Mouse (Mus musculus): ENCODE measurements around the gene Vwa1. TPM values are rescaled to one million over a fixed set of nuclear protein-coding genes. Genes with fewer than 3 reads are reported as not detected.
"Not testable (repeated sequence)": the region's sequence is repeated elsewhere in the genome, so short reads cannot be mapped to it uniquely, and the experiment has no call there.

The Vwa1 gene
- polyA plus RNA-seq, 1 experiment from 2014 or later = 8.7 TPM

DNA sequence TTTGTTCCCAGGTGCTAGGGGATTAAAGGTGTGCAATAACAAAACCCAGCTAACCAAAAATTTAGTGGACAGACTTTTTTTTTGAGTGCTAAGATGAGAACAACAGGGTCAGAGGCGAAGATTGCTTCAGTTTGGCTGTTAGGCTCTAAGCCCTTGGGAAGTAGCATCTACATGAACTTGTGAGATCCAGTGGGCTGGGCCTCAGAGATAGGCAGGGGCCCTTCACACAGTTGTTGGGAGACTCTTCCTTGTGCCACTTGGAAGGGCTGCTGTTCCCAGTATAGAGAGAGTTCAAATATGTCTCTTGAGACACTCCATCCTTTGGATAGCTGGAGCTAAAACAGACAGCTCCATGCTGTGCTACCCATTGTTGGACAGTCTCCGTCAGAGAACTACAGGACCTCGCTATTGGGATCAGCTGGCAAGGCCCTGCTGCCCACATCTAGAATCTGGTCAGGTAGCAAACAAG, 15.6 kb upstream of the Vwa1 start, which contains the start of gene Ankrd65:
TSS of gene Ankrd65 (plus strand) at position 419 of the 469 bp plus-strand sequence.
- no peaks in the 10 kb centered on the region; the same call in 1 of the 2 replicates for H3K27me3 ChIP-seq (ENCODE audit: insufficient read depth, low read length)
- H3K27ac ChIP-seq (ENCODE audit: low read depth) = no peak within 1 kb of the TSS
- no peaks in the 10 kb centered on the region for H3K4me1 ChIP-seq (ENCODE audit: insufficient read depth)
- H3K36me3 ChIP-seq (ENCODE audit: insufficient read depth) = no peaks in the 10 kb centered on the region
- H3K9me3 ChIP-seq (ENCODE audit: low read depth, low read length) = no peaks in the 10 kb centered on the region
- ATAC-seq (ENCODE audit: insufficient read depth) = no peak
- no peak within 1 kb of the TSS for H3K4me2 ChIP-seq
- 85% methylated on average over 3 of the region's 3 CpGs for WGBS
- H3K9ac ChIP-seq = 0 out of 2 replicates have a peak within 1 kb of the TSS, but pooled peaks have one; percentile 6
- DNase-seq = no peak
- H3K4me3 ChIP-seq (ENCODE audit: low read depth, low read length) = no peak within 1 kb of the TSS
- no peak for TF ChIP-seq CTCF (IDR thresholded peaks at IDR 0.05; ENCODE audit: low read depth)

DNA sequence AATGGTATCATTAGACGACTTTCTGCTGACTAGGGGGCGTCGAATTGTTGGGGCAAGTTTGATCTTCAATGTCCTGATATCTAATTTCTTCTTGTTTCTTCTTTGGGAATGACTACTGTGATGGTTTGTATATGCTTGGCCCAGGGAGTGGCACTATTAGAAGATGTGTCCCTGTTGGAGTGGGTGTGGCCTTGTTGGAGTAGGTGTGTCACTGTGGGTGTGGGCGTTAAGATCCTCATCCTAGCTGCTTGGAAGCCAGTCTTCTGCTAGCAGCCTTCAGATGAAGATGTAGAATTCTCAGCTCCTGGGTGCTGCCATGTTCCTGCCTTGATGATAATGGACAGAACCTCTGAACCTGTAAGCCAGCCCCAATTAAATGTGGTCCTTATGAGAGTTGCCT, 14.3 kb upstream of the Vwa1 start:
- H3K27ac ChIP-seq (ENCODE audit: low read depth); H3K27me3 ChIP-seq (ENCODE audit: insufficient read depth, low read length); H3K4me1 ChIP-seq (ENCODE audit: insufficient read depth); H3K9ac ChIP-seq; H3K9me3 ChIP-seq (ENCODE audit: low read depth, low read length); H3K4me2 ChIP-seq; H3K4me3 ChIP-seq (ENCODE audit: low read depth, low read length); H3K36me3 ChIP-seq (ENCODE audit: insufficient read depth); DNase-seq; ATAC-seq (ENCODE audit: insufficient read depth): not testable (repeated sequence)
- WGBS = 69% methylated on average over 4 of the region's 4 CpGs

DNA sequence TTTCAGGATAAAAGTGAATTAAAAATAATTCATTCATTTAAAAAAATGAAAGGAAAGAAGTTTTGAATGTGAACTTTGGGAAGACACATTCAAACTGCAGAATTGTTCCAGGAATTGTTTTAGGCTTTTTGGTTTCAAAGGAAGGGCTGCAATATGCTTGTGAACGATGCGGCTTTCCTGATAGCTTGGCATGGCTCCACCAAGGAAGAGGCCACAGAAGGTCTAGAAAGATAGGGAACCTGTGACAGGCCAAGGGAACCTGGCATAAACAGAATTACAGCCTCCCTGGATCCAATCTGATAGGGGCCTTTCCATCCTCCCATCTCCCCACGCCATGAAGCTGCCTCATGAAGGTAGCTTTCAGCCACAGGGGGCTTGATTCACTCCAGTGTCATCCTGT, 13.8 kb upstream of the Vwa1 start:
- no peaks in the 10 kb centered on the region for H3K36me3 ChIP-seq (ENCODE audit: insufficient read depth)
- ATAC-seq (ENCODE audit: insufficient read depth) = no peak
- H3K4me3 ChIP-seq (ENCODE audit: low read depth, low read length) = no peak overlapping the region
- no peak overlapping the region for H3K9ac ChIP-seq
- 63% methylated on average over 3 of the region's 3 CpGs for WGBS
- no peak for TF ChIP-seq CTCF (IDR thresholded peaks at IDR 0.05; ENCODE audit: low read depth)
- H3K4me1 ChIP-seq (ENCODE audit: insufficient read depth) = 0 out of 2 replicates have a peak, but pooled peaks cover 3% of the 10 kb centered on the region
- no peaks in the 10 kb centered on the region; the same call in 1 of the 2 replicates for H3K27me3 ChIP-seq (ENCODE audit: insufficient read depth, low read length)
- H3K9me3 ChIP-seq (ENCODE audit: low read depth, low read length) = no peaks in the 10 kb centered on the region
- DNase-seq = no peak
- H3K27ac ChIP-seq (ENCODE audit: low read depth) = no peak overlapping the region
- no peak overlapping the region for H3K4me2 ChIP-seq

DNA sequence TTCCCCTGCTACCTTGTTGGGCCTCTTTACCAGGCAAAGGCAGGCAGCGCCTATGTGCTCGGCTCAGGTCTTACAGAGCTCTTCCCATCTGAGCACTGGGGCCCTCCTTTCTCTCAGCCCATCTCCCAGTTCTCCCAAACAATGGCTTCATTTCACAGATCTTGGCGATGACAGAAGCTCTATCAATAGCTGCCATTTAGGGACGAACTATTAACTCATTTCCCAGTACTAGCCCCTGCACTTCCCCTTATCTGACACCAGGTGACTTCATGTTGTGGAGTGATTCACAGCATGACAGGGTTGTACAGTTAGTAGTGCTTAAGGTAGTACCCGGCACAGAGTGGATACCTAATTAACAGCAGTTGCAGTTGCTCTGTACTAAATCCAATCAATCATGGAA, 11.3 kb upstream of the Vwa1 start, which contains the start of gene Tmem88b:
TSS of gene Tmem88b (minus strand) at position 56 of the 400 bp plus-strand sequence.
- Histone ChIP-seq H3K36me3 (ENCODE audit: insufficient read depth) (no peaks in the 10 kb centered on the region), H3K27me3 (ENCODE audit: insufficient read depth, low read length) (no peaks in the 10 kb centered on the region), H3K4me3 (ENCODE audit: low read depth, low read length) (peak within 1 kb of the TSS; percentile 60; the same call in 1 of the 2 replicates), H3K9me3 (ENCODE audit: low read depth, low read length) (no peaks in the 10 kb centered on the region), H3K4me2 (peak within 1 kb of the TSS; percentile 81), H3K4me1 (ENCODE audit: insufficient read depth) (0 out of 2 replicates have a peak, but pooled peaks cover 6% of the 10 kb centered on the region), H3K9ac (peak within 1 kb of the TSS; percentile 82; the same call in 1 of the 2 replicates), H3K27ac (ENCODE audit: low read depth) (no peak within 1 kb of the TSS)
- no peak for ATAC-seq (ENCODE audit: insufficient read depth)
- peak; percentile 23; the same call in 1 of the 2 replicates for TF ChIP-seq CTCF (IDR thresholded peaks at IDR 0.05; ENCODE audit: low read depth)
- DNase-seq = no peak
- 61% methylated on average over 5 of the region's 5 CpGs for WGBS

DNA sequence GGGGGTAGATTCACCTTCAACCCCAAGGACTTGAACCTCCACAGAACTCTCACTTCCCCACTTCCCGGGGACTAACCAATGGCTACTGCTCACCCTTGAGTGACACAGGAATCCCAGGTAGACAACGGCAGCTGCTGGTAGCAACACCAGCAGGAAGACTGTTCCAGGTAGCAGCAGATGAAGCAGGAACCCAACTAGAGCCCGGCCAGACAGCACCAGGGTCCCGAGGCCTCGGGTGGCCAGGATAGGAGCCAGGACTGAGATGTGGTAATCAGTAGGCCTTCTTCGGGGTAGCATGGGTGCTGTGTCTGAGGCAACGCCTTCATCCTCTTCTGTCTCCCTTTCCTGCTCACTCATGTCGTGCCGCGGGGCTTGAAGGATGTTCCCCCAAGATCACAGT, 10.7 kb upstream of the Vwa1 start:
- no peak overlapping the region for H3K27ac ChIP-seq (ENCODE audit: low read depth)
- H3K4me2 ChIP-seq = no peak overlapping the region
- no peak for TF ChIP-seq CTCF (IDR thresholded peaks at IDR 0.05; ENCODE audit: low read depth)

DNA sequence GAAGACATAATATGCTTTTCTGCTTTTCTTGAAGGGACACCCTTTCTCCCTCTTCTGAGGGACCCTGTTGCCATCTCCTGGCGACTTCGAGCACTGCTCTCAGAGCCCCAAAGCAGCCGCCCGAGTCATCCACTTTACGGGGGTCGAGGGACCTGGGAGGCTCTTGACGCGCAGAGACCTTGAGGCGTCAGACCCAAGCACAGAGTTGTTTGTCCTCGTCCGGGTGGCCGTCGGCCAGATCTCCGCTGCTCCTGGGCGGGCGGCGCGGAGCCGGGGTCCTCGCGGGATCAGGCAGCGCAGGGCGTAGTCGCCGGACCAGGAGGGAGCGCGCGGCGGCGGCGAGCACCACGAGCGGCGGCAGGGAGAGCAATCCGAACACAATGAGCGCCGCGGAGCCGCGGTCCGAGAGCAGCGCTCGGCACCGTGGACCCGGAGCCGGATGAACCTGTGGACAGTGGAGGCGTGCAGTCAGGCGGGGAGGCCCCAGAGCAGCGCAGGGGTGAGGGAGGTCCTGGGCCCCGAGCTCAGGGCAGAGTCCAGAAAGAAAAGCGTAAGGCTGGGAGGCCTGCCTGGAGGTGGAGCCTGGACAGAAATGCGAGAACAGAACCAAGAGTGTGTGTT, 9.7 kb upstream of the Vwa1 start:
- ATAC-seq (ENCODE audit: insufficient read depth) = peak; percentile 88
- peak; percentile 77 for TF ChIP-seq CTCF (IDR thresholded peaks at IDR 0.05; ENCODE audit: low read depth)

More for the DNA sequence above, 10.7 kb upstream of the Vwa1 start:
- ATAC-seq (ENCODE audit: insufficient read depth) (no peak), DNase-seq (no peak)
- Histone ChIP-seq H3K36me3 (ENCODE audit: insufficient read depth) (no peaks in the 10 kb centered on the region), H3K9ac (no peak overlapping the region), H3K4me3 (ENCODE audit: low read depth, low read length) (no peak overlapping the region), H3K27me3 (ENCODE audit: insufficient read depth, low read length) (no peaks in the 10 kb centered on the region), H3K9me3 (ENCODE audit: low read depth, low read length) (no peaks in the 10 kb centered on the region), H3K4me1 (ENCODE audit: insufficient read depth) (0 out of 2 replicates have a peak, but pooled peaks cover 6% of the 10 kb centered on the region)
- 76% methylated on average over 10 of the region's 10 CpGs for WGBS

DNA sequence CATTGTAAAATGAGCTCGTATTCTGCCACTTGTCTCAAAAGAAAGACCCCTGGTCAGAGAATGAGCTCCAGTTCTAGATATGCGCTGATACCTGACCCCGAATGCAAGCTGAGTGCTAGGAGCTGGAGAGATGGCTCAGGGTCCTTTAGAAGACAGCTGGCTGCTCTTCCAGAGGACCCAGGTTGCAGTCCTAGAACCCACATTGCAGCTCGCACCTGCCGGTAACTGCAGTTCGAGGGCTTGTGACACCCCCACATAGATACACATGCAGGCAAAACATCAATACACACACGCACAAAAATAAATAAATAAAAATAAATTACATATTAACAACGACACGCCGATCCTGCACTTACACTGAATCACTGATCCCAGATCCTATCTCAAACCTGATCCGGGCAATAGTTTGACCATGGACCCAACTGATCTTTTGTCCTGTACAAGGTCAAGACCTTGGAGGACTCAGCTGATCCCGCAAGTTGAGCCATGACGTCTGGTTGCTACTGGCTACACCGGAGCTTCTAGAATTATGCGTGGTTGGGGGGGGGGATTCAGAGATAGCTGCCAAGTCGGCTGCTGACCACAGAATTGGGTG, 9.1 kb upstream of the Vwa1 start:
- Histone ChIP-seq H3K9ac (peak overlapping the region; percentile 82), H3K4me2 (peak overlapping the region; percentile 81), H3K27ac (ENCODE audit: low read depth) (peak overlapping the region; percentile 70; the same call in 1 of the 2 replicates), H3K9me3 (ENCODE audit: low read depth, low read length) (no peaks in the 10 kb centered on the region), H3K4me1 (ENCODE audit: insufficient read depth) (0 out of 2 replicates have a peak, but pooled peaks cover 6% of the 10 kb centered on the region), H3K4me3 (ENCODE audit: low read depth, low read length) (peak overlapping the region; percentile 60), H3K36me3 (ENCODE audit: insufficient read depth) (no peaks in the 10 kb centered on the region), H3K27me3 (ENCODE audit: insufficient read depth, low read length) (no peaks in the 10 kb centered on the region)
- no peak for TF ChIP-seq CTCF (IDR thresholded peaks at IDR 0.05; ENCODE audit: low read depth)
- 33% methylated on average over 16 of the region's 16 CpGs for WGBS
- no peak for DNase-seq
- ATAC-seq (ENCODE audit: insufficient read depth) = peak; percentile 24; the same call in 1 of the 2 replicates

More for the DNA sequence above, 9.7 kb upstream of the Vwa1 start:
- Histone ChIP-seq H3K9me3 (ENCODE audit: low read depth, low read length) (no peaks in the 10 kb centered on the region), H3K4me1 (ENCODE audit: insufficient read depth) (0 out of 2 replicates have a peak, but pooled peaks cover 6% of the 10 kb centered on the region), H3K27me3 (ENCODE audit: insufficient read depth, low read length) (no peaks in the 10 kb centered on the region), H3K27ac (ENCODE audit: low read depth) (peak overlapping the region; percentile 70), H3K4me3 (ENCODE audit: low read depth, low read length) (peak overlapping the region; percentile 60), H3K9ac (peak overlapping the region; percentile 82), H3K36me3 (ENCODE audit: insufficient read depth) (no peaks in the 10 kb centered on the region), H3K4me2 (peak overlapping the region; percentile 81)
- under 1% methylated on average over 52 of the region's 52 CpGs for WGBS
- DNase-seq = peak; percentile 92

All from lung, embryonic 14.5 days (tissue).